Mouse (Mus musculus) forebrain, embryonic 13.5 days (tissue): ENCODE measurements at regions not wholly inside any gene's neighbourhood (a gene's known extent, or its start where the extent isn't known, plus 50 kb on each side); places are given as distances from the start of the nearest gene placed in this dataset.

Experiments used
- ATAC-seq: fragments of 200-750 bp; cut with Nextera tagmentation; 2 replicates; pipeline ENCODE4 v1.8.0; 2017
- H3K27ac ChIP-seq: fragments of 300-500 bp; sonication (generic); 2 replicates; pipeline ENCODE4 v1.5.1; 2015; ENCODE audit warnings: inconsistent platforms, mild to moderate bottlenecking, moderate library complexity
- H3K27me3 ChIP-seq: fragments of 300-500 bp; sonication (generic); 2 replicates; pipeline ENCODE4 v1.6.1; 2015; ENCODE audit warnings: mild to moderate bottlenecking, inconsistent platforms
- H3K36me3 ChIP-seq: fragments of 300-500 bp; sonication (generic); 2 replicates; pipeline ENCODE4 v1.6.1; 2015; ENCODE audit warnings: mild to moderate bottlenecking, inconsistent platforms; ENCODE audit not compliant: poor library complexity, severe bottlenecking
- H3K4me1 ChIP-seq: fragments of 300-500 bp; sonication (generic); 2 replicates; pipeline ENCODE4 v1.6.1; 2015; ENCODE audit warnings: inconsistent platforms
- H3K4me2 ChIP-seq: fragments of 300-500 bp; sonication (generic); 2 replicates; pipeline ENCODE4 v1.6.1; 2015; ENCODE audit warnings: inconsistent platforms, mild to moderate bottlenecking, moderate library complexity
- H3K4me3 ChIP-seq: fragments of 300-500 bp; sonication (generic); 2 replicates; pipeline ENCODE4 v1.5.1; 2015; ENCODE audit warnings: mild to moderate bottlenecking, inconsistent platforms
- H3K9ac ChIP-seq: fragments of 300-500 bp; sonication (generic); 2 replicates; pipeline ENCODE4 v1.6.1; 2015; ENCODE audit warnings: mild to moderate bottlenecking, inconsistent platforms
- H3K9me3 ChIP-seq: fragments of 300-500 bp; sonication (generic); replicated peaks from 2 replicates; pipeline ENCODE4 v1.6.1; 2016; ENCODE audit warnings: inconsistent platforms
- WGBS: fragments of 180-500 bp; shearing (Covaris S2); methylation state at CpG from one replicate; pipeline ENCODE4 v1.1.7; 2015; 5-methylcytosine and 5-hydroxymethylcytosine counted together

GRCm38 (mm10) chr5:46007446-46007845, 150.0 kb upstream of the Lcorl start:
- Histone ChIP-seq H3K27me3 (no peaks in the 10 kb centered on the region), H3K9me3 (no peaks in the 10 kb centered on the region), H3K36me3 (no peaks in the 10 kb centered on the region), H3K4me3 (no peak overlapping the region), H3K4me2 (no peak overlapping the region), H3K27ac (no peak overlapping the region), H3K4me1 (0 out of 2 replicates have a peak, but pooled peaks cover 7% of the 10 kb centered on the region), H3K9ac (no peak overlapping the region)
- ATAC-seq: no peak
- 90% methylated on average over 9 of the region's 9 CpGs for WGBS

DNA sequence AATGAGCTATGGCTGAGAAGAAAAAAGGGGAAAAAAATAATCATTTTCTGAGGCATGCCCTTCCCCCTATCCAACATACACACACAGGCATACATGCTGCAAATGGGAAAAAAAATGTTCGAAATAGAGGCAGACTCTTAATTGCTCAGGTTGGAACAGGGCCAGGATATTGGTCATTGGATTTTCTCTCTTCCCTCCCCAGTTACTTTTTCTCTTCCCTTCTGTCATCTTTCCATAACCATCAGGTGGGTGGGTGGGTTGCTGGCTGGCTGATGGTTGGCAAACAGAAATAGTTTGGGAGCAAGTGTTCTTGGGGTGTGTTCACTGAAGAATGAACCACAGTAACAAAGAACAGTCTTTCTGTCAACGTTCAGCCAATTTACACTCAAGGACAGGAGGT, 149.3 kb upstream of the Lcorl start:
- Histone ChIP-seq H3K9ac (no peak overlapping the region), H3K36me3 (no peaks in the 10 kb centered on the region), H3K27ac (no peak overlapping the region), H3K27me3 (no peaks in the 10 kb centered on the region), H3K4me2 (no peak overlapping the region), H3K9me3 (no peaks in the 10 kb centered on the region), H3K4me1 (0 out of 2 replicates have a peak, but pooled peaks cover 7% of the 10 kb centered on the region), H3K4me3 (no peak overlapping the region)
- no peak; the same call in 1 of the 2 replicates for ATAC-seq
- WGBS: 60% methylated on average over 2 of the region's 2 CpGs

DNA sequence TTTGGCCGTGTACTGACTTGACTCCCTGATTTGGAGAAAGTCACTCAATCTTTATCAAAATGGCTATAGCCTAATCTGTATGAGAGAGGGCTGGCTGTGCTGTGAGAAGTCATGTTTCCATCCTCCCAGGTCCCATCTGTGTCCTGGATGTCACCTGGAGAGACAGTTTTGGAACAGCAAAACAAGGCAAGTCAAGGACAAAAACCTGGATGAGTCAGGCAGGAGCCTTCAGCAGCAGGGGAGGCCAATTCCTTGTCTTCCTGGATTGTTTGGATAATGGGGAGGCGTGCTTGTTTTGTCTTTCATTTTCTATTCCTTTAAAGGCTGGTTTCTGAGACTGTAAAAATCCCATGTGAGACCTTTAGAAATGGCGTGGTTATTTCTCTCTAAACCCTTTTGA, 148.8 kb upstream of the Lcorl start:
- Histone ChIP-seq H3K4me3 (no peak overlapping the region), H3K9ac (no peak overlapping the region), H3K27me3 (no peaks in the 10 kb centered on the region), H3K27ac (no peak overlapping the region), H3K36me3 (no peaks in the 10 kb centered on the region), H3K9me3 (no peaks in the 10 kb centered on the region), H3K4me2 (no peak overlapping the region), H3K4me1 (0 out of 2 replicates have a peak, but pooled peaks cover 7% of the 10 kb centered on the region)
- WGBS: 67% methylated on average over 3 of the region's 3 CpGs
- ATAC-seq: no peak

- no peaks in the 10 kb centered on the region for H3K27me3 ChIP-seq
- H3K36me3 ChIP-seq: no peaks in the 10 kb centered on the region
- H3K27ac ChIP-seq: no peak overlapping the region
- 0 out of 2 replicates have a peak, but pooled peaks cover 7% of the 10 kb centered on the region for H3K4me1 ChIP-seq
- no peak overlapping the region for H3K4me3 ChIP-seq
- no peak overlapping the region for H3K9ac ChIP-seq
- WGBS: 92% methylated on average over 1 of the region's 1 CpGs
- H3K9me3 ChIP-seq: no peaks in the 10 kb centered on the region
- ATAC-seq: no peak
- no peak overlapping the region for H3K4me2 ChIP-seq
Observed at GRCm38 (mm10) chr5:46005631-46006030, 148.2 kb upstream of the Lcorl start.

- Histone ChIP-seq H3K27me3 (no peaks in the 10 kb centered on the region), H3K9me3 (no peaks in the 10 kb centered on the region), H3K4me3 (no peak overlapping the region), H3K36me3 (no peaks in the 10 kb centered on the region), H3K9ac (no peak overlapping the region), H3K4me2 (no peak overlapping the region), H3K4me1 (0 out of 2 replicates have a peak, but pooled peaks cover 7% of the 10 kb centered on the region), H3K27ac (no peak overlapping the region)
- ATAC-seq: no peak
- WGBS: 89% methylated on average over 5 of the region's 5 CpGs
Observed at GRCm38 (mm10) chr5:46002011-46002410, 144.6 kb upstream of the Lcorl start.

DNA sequence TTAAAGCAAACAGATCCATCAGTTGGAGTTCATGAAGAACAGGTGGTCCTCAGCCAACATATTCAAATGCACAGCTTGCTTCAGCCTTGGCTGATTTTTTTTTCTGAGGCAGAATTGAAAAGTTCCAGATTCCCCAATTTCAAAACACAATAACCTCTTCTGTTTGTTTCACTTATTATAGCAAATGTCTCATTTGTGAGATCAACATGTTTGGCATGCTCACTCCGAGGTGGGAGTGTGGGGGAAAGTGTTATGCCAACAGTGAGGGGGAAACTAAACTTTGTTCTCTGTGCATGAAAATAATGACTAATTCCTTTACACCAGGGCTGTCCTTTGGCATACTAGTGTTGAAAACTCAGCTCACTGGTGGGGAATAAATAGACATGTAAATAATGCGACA, 100.4 kb upstream of the Lcorl start:
- Histone ChIP-seq H3K4me3 (no peak overlapping the region), H3K9me3 (no peaks in the 10 kb centered on the region), H3K9ac (no peak overlapping the region), H3K27me3 (no peaks in the 10 kb centered on the region), H3K36me3 (no peaks in the 10 kb centered on the region), H3K27ac (no peak overlapping the region), H3K4me1 (no peaks in the 10 kb centered on the region), H3K4me2 (no peak overlapping the region)
- WGBS: 72% methylated on average over 2 of the region's 2 CpGs
- ATAC-seq: no peak

- Histone ChIP-seq H3K4me3 (no peak overlapping the region), H3K4me2 (no peak overlapping the region), H3K4me1 (no peaks in the 10 kb centered on the region), H3K36me3 (no peaks in the 10 kb centered on the region), H3K27ac (no peak overlapping the region), H3K27me3 (no peaks in the 10 kb centered on the region), H3K9me3 (no peaks in the 10 kb centered on the region), H3K9ac (no peak overlapping the region)
- WGBS: 80% methylated on average over 3 of the region's 3 CpGs
- peak; percentile 43; the same call in 1 of the 2 replicates for ATAC-seq
Observed at GRCm38 (mm10) chr5:45943970-45944369, 86.6 kb upstream of the Lcorl start.

GRCm38 (mm10) chr5:45932970-45933369, 75.6 kb upstream of the Lcorl start:
- no peak overlapping the region for H3K4me2 ChIP-seq
- no peak overlapping the region for H3K4me3 ChIP-seq
- no peak overlapping the region for H3K9ac ChIP-seq
- no peak overlapping the region for H3K27ac ChIP-seq
- H3K36me3 ChIP-seq: no peaks in the 10 kb centered on the region
- ATAC-seq: peak; percentile 73
- H3K9me3 ChIP-seq: no peaks in the 10 kb centered on the region
- no peaks in the 10 kb centered on the region for H3K27me3 ChIP-seq
- peaks cover 11% of the 10 kb centered on the region for H3K4me1 ChIP-seq
- WGBS: 65% methylated on average over 4 of the region's 4 CpGs

DNA sequence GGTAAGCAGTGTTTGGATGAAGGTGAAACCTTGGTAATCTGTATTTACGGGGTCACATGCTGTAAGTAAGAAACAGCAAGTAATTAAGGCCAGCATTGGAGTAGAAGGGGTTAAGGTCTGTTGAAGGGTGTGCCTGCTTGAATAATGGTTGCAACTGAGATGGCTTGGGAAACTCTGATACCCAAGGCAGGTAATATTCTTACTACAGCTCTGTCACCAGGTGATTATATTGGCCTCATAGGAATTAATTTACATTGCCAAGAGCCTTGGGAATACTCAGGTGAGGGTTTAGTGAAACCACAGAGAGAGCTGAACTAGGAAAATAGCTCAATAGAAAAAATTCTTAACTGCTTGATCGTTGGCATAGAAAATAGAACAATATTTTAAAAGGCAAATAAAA, 73.8 kb upstream of the Lcorl start:
- Histone ChIP-seq H3K4me1 (peaks cover 11% of the 10 kb centered on the region), H3K4me3 (no peak overlapping the region), H3K9me3 (no peaks in the 10 kb centered on the region), H3K9ac (no peak overlapping the region), H3K27ac (no peak overlapping the region), H3K36me3 (no peaks in the 10 kb centered on the region), H3K27me3 (no peaks in the 10 kb centered on the region), H3K4me2 (no peak overlapping the region)
- ATAC-seq: no peak
- 83% methylated on average over 2 of the region's 2 CpGs for WGBS

- no peak overlapping the region for H3K27ac ChIP-seq
Observed at GRCm38 (mm10) chr5:45925879-45926410, 68.5 kb upstream of the Lcorl start.

GRCm38 (mm10) chr5:45923907-45924594, 66.6 kb upstream of the Lcorl start:
- no peak overlapping the region for H3K27ac ChIP-seq
- H3K27me3 ChIP-seq: no peaks in the 10 kb centered on the region
- H3K9me3 ChIP-seq: no peaks in the 10 kb centered on the region
- no peaks in the 10 kb centered on the region for H3K4me1 ChIP-seq
- no peaks in the 10 kb centered on the region for H3K36me3 ChIP-seq
- WGBS: 78% methylated on average over 3 of the region's 3 CpGs
- ATAC-seq: no peak
- H3K4me3 ChIP-seq: no peak overlapping the region
- no peak overlapping the region for H3K9ac ChIP-seq
- H3K4me2 ChIP-seq: no peak overlapping the region

More at GRCm38 (mm10) chr5:45925879-45926410, 68.5 kb upstream of the Lcorl start:
- ATAC-seq: no peak
- H3K36me3 ChIP-seq: no peaks in the 10 kb centered on the region
- H3K9ac ChIP-seq: no peak overlapping the region
- WGBS: 85% methylated on average over 9 of the region's 9 CpGs
- H3K4me1 ChIP-seq: peaks cover 4% of the 10 kb centered on the region; the same call in 1 of the 2 replicates
- H3K4me3 ChIP-seq: no peak overlapping the region
- no peaks in the 10 kb centered on the region for H3K27me3 ChIP-seq
- no peaks in the 10 kb centered on the region for H3K9me3 ChIP-seq
- no peak overlapping the region for H3K4me2 ChIP-seq
